8 mouse cellular contexts compared by ENCODE assay signal in genomic region chr11:40149312-40149711, GRCm38 (mm10).
A peak's percentile ranks its signal among the peaks of the same experiment; 100 is the strongest.
DNase-seq lines count a peak whose midpoint lies in the region; ATAC-seq lines count a peak whose summit lies in the region.

No protein-coding gene starts in this region.

- H3K27ac ChIP-seq in heart, embryonic 12.5 days (ENCODE audit: poor library complexity, severe bottlenecking) = no peak overlapping the region
- H3K27ac ChIP-seq in embryonic facial prominence, embryonic 10.5 days (replicated peaks) = no peak overlapping the region

- no peak overlapping the region for H3K4me3 ChIP-seq in heart, embryonic 12.5 days
- H3K4me3 ChIP-seq in embryonic facial prominence, embryonic 10.5 days = no peak overlapping the region

- no peaks in the 10 kb centered on the region for H3K4me1 ChIP-seq in heart, embryonic 12.5 days (replicated peaks)
- no peaks in the 10 kb centered on the region for H3K4me1 ChIP-seq in embryonic facial prominence, embryonic 10.5 days

- DNase-seq in heart, postnatal 4 days = peak; percentile 49
- DNase-seq in adrenal gland, adult (ENCODE audit: inconsistent age in 2 of 2, low spot score in 1 of 2) = peak; percentile 7 to 72
- peak; percentile 51 for DNase-seq in embryonic facial prominence, embryonic 10.5 days (ENCODE audit: low spot score)
- DNase-seq in layer of hippocampus, adult 11-12 months (ENCODE audit: low spot score) = peak; percentile 69
- DNase-seq in lung, postnatal 10 days = peak; percentile 32
- DNase-seq in right cerebral cortex, postnatal 36 days (ENCODE audit: low spot score in 2 of 2) = peak; percentile 17 to 32
- DNase-seq in spleen, postnatal 36 days (ENCODE audit: low spot score in 2 of 2) = no peak

- H3K9ac ChIP-seq in heart, embryonic 12.5 days = no peak overlapping the region

- H3K36me3 ChIP-seq in heart, embryonic 12.5 days = no peaks in the 10 kb centered on the region
- no peaks in the 10 kb centered on the region for H3K36me3 ChIP-seq in embryonic facial prominence, embryonic 10.5 days (replicated peaks)

- 31% methylated on average over 4 of the region's 4 CpGs for WGBS in heart, embryonic 12.5 days
- 29% methylated on average over 4 of the region's 4 CpGs for WGBS in embryonic facial prominence, embryonic 10.5 days

- H3K27me3 ChIP-seq in heart, embryonic 12.5 days (replicated peaks) = no peaks in the 10 kb centered on the region
- H3K27me3 ChIP-seq in embryonic facial prominence, embryonic 10.5 days (replicated peaks; ENCODE audit: low read depth, poor library complexity, severe bottlenecking) = no peaks in the 10 kb centered on the region

- H3K4me2 ChIP-seq in heart, embryonic 12.5 days = no peak overlapping the region

- H3K9me3 ChIP-seq in heart, embryonic 12.5 days (replicated peaks) = no peaks in the 10 kb centered on the region
- H3K9me3 ChIP-seq in embryonic facial prominence, embryonic 10.5 days = no peaks in the 10 kb centered on the region

- ATAC-seq in heart, embryonic 12.5 days (ENCODE audit: insufficient number of reproducible peaks, low FRiP score) = no peak

Comparison
In these comparisons a context has a peak if more than half of its experiments do, and no peak if none do; other contexts are left out.
1. DNase-seq: peak in heart, postnatal 4 days (single experiment), adrenal gland, adult (2 of 2), embryonic facial prominence, embryonic 10.5 days (single experiment), layer of hippocampus, adult 11-12 months (single experiment), lung, postnatal 10 days (single experiment) and right cerebral cortex, postnatal 36 days (2 of 2); none in spleen, postnatal 36 days (0 of 2).